Mouse (Mus musculus) testis, adult 2 months (tissue): ENCODE measurements around the gene Pax6.

ENCODE experiments used
- CTCF ChIP-seq: fragments of 200-500 bp; IDR thresholded peaks from 2 replicates; pipeline ENCODE4 v1.5.1; 2012; ENCODE audit warnings: low read depth, mild to moderate bottlenecking, inconsistent platforms, low read length, moderate library complexity; ENCODE audit not compliant: control insufficient read depth, insufficient read depth, insufficient replicate concordance
- POLR2A ChIP-seq: fragments of 200-500 bp; IDR thresholded peaks from 2 replicates; pipeline ENCODE4 v1.6.1; 2012; ENCODE audit warnings: low read depth, mild to moderate bottlenecking, inconsistent platforms, low read length, moderate library complexity; ENCODE audit not compliant: control insufficient read depth

DNA sequence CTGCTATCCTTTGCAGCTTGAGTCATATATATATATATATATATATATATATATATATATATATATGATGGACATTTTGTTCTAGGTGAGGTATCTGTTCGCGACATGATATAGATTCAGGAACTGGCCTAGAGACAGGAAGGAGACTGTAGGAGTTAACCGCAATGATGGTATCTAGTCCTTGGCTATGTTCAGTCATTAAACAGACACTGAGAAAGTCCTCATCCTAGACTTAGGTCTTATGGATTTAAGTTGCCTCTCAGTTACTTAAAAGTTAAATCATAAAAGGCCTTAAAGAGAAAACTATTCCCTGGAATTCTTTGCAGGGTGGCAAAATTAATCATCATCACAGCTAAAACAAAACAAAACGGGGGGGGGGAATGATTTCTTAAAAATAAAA is 9.6 kb downstream of the Pax6 start:
- TF ChIP-seq CTCF, result no peak
- no peak for TF ChIP-seq POLR2A
